Mouse (Mus musculus) ovary, adult 18-20 months (tissue): ENCODE measurements at regions not wholly inside any gene's neighbourhood (a gene's known extent, or its start where the extent isn't known, plus 50 kb on each side); places are given as distances from the start of the nearest gene placed in this dataset.
"Not testable (repeated sequence)": the region's sequence is repeated elsewhere in the genome, so short reads cannot be mapped to it uniquely, and the experiment has no call there.

Experiments used
- DNase-seq: peaks from one replicate; pipeline ENCODE4 v3.0.0; 2022; ENCODE audit warnings: low spot score, mixed read lengths

GRCm38 (mm10) chr13:26457487-26458253, 312.3 kb downstream of the Hdgfl1 start:
- DNase-seq: no peak

- DNase-seq: no peak
Measured at GRCm38 (mm10) chr13:26426639-26427038, 343.3 kb downstream of the Hdgfl1 start.

GRCm38 (mm10) chr13:26424513-26424912, 345.5 kb downstream of the Hdgfl1 start:
- no peak for DNase-seq

- no peak for DNase-seq
Measured at GRCm38 (mm10) chr13:26405757-26406156, 364.2 kb downstream of the Hdgfl1 start.

GRCm38 (mm10) chr13:26404707-26405106, 365.3 kb downstream of the Hdgfl1 start:
- no peak for DNase-seq

GRCm38 (mm10) chr13:26387861-26388621, 381.9 kb downstream of the Hdgfl1 start:
- no peak for DNase-seq

- DNase-seq: no peak
Measured at GRCm38 (mm10) chr13:26382631-26383030, 387.3 kb downstream of the Hdgfl1 start.

- DNase-seq: no peak
Measured at GRCm38 (mm10) chr13:26382154-26382553, 387.8 kb downstream of the Hdgfl1 start.

GRCm38 (mm10) chr13:26375546-26375945, 394.4 kb downstream of the Hdgfl1 start:
- no peak for DNase-seq

- DNase-seq: not testable (repeated sequence)
Measured at GRCm38 (mm10) chr13:26365911-26366310, 404.1 kb downstream of the Hdgfl1 start.

GRCm38 (mm10) chr13:26356341-26356740, 413.6 kb downstream of the Hdgfl1 start:
- DNase-seq: no peak

- DNase-seq: no peak
Measured at GRCm38 (mm10) chr13:26354421-26354820, 415.5 kb downstream of the Hdgfl1 start.

GRCm38 (mm10) chr13:26350510-26350909, 419.5 kb downstream of the Hdgfl1 start:
- no peak for DNase-seq

- no peak for DNase-seq
Measured at GRCm38 (mm10) chr13:26338795-26339194, 431.2 kb downstream of the Hdgfl1 start.

GRCm38 (mm10) chr13:26325066-26325465, 444.9 kb downstream of the Hdgfl1 start:
- no peak for DNase-seq

- no peak for DNase-seq
Measured at GRCm38 (mm10) chr13:26324633-26325032, 445.3 kb downstream of the Hdgfl1 start.

GRCm38 (mm10) chr13:26318557-26318956, 451.4 kb downstream of the Hdgfl1 start:
- no peak for DNase-seq

GRCm38 (mm10) chr13:26312246-26313010, 457.5 kb downstream of the Hdgfl1 start:
- DNase-seq: no peak

- no peak for DNase-seq
Measured at GRCm38 (mm10) chr13:26284073-26284444, 485.9 kb downstream of the Hdgfl1 start.

GRCm38 (mm10) chr13:26283397-26284072, 486.4 kb downstream of the Hdgfl1 start:
- no peak for DNase-seq

GRCm38 (mm10) chr13:26282291-26282690, 487.7 kb downstream of the Hdgfl1 start:
- DNase-seq: no peak

- DNase-seq: no peak
Measured at GRCm38 (mm10) chr13:26272850-26273249, 497.1 kb downstream of the Hdgfl1 start.
